Mouse (Mus musculus): ENCODE data around the gene Pa2g4. TPM values are rescaled to one million over a fixed set of nuclear protein-coding genes. Genes with fewer than 3 reads are reported as not detected.
"Not testable (repeated sequence)": the region's sequence is repeated elsewhere in the genome, so short reads cannot be mapped to it uniquely, and the experiment has no call there.

The Pa2g4 gene
- total RNA-seq (2015): 504 and 526 TPM in 2 replicates
- total RNA-seq (2017): 351 and 437 TPM in 2 replicates

DNA sequence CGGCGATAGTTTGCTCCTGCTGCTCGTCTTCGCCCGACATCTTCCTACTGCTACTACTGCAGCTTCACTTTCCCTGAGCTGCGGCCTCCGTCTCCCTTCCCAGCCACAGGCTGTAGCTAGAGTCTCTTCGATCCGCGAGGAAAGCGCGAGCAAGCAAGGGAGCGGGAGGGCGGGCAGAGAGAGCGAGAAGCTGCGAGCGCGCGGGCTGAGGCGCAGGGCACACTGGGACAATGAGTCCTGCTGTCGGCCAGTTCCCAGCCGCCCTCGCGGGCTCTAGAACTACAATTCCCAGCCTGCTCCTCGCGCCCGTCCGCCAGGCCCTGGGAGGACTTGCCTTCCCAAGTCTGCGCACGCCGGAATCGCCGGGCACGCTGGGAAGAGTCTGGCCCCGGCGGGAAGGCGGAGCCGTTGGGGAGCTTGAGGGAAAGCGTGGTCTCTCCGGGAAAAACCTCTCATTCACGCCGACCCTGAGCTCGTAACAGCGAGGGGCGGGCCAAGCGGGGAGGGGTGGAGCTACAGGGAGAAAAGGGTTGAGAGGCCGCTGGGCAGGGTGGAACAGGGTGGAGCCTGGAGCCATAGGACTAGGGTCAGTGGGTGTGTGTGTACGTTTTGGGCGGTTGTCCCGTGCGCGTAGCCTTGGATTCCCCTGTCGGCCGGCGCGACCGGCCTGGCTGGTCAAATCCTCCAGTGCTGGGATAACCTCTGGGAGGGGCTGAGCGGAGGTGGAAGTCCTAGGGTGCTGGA lies at the start of gene Pa2g4:
Pa2g4 (minus strand) TSS at position 200 of the 744 bp plus-strand sequence.
- ATAC-seq (replicated peaks; ENCODE audit: poor library complexity): peak; percentile 82

DNA sequence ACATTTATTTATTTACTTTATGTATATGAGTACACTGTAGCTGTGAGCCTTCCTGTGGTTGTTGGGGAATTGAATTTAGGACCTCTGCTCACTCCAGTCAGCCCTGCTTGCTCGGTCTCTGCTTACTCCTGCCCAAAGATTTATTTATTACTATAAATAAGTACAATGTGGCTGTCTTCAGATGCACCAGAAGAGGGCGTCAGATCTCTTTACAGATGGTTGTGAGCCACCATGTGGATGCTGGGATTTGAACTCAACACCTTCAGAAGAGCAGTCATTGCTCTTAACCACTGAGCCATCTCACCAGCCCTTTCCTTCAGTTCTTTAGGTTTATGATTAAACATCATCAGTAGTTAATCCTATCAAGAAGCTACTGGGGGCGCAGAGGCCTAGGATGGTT lies 49.1 kb upstream of the Pa2g4 start:
- ATAC-seq (replicated peaks; ENCODE audit: poor library complexity): no peak

DNA sequence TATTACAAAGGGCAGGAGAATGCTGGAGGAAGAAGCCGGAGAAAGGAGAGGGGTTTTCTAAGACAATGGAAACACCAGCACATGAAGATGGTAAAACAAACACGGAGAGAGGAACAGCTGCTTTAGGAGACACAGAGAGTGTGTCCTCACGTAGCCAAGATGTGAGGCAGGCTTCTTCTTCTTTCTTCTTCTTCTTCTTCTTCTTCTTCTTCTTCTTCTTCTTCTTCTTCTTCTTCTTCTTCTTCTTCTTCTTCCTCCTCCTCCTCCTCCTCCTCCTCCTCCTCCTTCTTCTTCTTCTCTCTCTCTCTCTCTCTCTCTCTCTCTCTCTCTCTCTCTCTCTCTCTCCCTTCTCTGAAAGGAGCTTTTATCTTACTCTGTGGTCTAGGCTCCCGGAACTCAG lies 48.0 kb upstream of the Pa2g4 start:
- ATAC-seq (replicated peaks; ENCODE audit: poor library complexity): not testable (repeated sequence)

DNA sequence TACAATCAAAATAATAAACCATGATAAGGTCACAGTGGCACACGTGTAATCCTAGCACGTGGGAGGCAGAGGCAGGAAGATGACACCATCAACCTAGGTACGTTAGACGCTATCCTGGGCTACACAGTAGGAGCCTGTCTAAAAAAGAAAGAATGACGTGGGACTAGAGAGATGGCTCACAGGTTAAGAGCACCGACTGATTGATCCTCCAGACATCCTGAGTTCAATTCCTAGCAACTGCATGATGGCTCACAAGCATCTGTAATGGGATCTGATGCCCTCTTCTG lies 47.3 kb upstream of the Pa2g4 start:
- peak; percentile 36 for ATAC-seq (replicated peaks; ENCODE audit: poor library complexity)

DNA sequence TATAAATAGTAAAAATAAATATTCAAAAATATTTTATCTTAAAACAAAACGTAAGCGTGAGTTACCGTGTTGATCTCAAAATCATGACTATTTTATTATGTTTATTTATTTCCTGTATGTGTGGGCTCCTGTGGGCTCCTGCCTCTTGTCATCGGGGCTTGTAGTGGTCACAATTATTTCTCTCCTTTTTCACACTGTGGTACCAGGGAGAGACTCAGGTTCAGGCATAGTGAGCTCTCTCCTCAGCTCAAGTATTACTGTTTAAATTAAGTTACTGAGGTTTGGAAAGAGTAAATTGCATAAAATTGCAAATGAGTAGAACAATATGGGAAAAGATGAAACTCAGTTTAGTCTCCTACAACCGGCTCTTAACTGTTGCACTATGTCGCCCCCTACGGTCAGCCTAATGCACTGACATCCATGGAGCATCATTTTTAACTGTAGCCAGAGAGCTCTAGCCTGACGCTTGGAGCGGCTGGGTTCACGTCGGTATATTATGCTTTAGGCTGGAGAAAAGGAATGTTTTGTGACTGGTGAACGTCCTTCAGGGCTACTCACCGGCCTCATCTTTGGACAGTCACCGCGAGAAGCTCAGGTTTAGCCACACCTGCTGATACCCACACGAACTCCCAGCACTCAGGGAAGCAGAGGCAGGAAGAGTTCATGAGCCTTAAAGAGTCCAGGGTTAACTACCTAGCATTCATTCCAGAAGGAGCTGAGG lies 46.8 kb upstream of the Pa2g4 start:
- peak; percentile 99 for ATAC-seq (replicated peaks; ENCODE audit: poor library complexity)

DNA sequence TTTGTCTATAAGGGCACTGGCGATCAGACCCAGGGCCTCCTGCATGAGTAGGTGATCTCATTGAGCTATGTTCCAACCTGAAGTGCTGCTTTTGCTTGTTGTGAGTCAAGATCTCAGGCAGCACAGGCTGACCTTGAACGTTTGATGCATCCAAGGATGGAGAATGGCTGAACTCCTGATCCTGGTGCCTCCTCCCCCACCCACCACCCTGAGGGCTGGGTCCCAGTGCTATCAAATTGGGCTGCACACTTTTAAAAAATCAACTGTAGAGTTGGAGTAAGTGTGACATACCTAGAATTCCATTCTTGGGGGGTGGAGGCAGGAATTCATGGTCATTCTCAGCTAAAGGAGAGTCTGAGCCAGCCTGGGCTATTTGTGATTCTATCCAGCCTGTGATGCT lies 40.7 kb upstream of the Pa2g4 start:
- no peak for ATAC-seq (replicated peaks; ENCODE audit: poor library complexity)

DNA sequence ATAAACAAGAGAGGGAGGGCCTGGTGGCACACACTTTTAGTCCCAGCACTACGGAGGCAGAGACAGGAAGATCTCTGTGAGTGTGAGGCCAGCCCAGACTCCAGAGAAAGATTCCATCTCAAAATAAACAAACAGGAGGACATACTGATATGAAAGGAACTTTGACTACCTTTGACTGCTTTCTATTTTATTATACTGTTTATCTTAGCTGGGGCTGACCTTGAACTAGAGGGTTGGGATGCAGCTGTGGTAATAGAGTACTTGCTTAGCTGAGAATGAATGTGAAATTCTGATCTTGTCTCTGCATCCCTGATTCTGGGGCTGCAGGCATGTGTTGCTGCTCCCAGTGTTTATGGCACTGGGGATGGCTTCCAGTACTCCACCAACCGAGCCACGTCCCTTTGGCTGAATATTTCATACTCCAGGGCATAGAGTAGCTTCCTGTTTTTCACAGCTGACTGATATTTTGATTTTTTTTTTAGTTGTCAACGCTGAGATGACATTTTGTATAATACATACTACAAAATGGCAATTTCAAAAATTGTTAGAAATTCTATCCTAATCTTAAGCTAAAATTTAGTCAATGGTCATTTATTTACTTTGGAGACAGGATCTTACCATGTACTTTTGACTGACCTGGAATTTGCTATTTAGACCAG lies 36.8 kb upstream of the Pa2g4 start:
- peak; percentile 29; the same call in 1 of the 2 replicates for ATAC-seq (replicated peaks; ENCODE audit: poor library complexity)

DNA sequence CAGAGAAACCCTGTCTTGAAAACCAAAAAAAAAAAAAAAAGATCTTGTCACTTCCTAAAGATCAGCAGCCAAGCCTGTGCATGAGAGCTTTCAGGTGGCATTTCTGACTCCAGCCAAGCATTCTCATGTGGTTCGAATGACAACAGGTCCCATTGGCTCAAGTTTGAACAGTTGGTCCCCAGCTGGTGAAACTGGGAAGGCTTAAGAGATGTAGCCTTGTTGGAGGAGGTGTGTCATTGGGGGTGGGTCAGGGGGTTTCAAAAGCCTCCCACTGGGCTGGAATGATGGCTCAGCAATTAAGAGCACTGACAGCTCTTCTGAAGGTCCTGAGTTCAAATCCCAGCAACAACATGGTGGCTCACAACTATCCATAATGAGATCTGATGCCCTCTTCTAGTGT lies 35.7 kb upstream of the Pa2g4 start:
- no peak for ATAC-seq (replicated peaks; ENCODE audit: poor library complexity)

DNA sequence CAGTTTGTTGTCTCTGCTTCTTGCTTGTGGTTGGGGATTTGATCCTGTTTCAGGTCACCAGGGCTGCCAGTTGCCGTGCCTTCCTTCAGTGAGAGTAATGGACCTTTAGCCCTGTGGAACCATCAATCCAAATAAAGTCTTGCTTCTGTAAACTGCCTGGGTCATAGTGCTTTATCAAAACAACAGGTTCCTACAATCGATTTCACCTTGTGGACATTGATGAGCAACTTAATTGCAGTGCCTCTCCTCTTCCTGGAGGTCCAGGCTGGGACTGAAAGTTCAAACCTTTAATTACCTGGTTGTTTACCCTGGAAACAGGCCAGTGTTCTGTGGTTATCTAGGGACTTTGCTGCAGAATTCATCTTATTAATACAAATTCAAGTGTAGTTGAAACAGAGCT lies 32.7 kb upstream of the Pa2g4 start:
- ATAC-seq (replicated peaks; ENCODE audit: poor library complexity): no peak

DNA sequence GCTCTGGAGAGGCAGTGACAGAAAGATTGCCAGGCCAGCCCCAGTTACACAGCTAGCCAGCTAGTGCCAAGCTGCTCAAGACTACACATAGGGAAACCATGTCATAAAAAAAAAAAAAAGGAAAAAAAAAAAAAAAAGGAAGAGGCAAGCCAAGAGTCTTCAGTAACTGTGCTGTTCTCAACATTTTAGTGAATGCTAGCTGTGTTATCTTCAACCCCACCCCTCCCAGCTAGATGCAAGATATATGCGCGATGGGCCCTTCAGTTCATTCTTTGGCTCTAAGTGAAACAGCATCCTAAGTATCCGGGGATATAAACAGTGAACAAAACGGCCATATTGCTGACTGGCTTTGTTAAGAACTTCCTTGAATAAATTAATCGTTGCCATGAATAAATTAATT lies 27.0 kb upstream of the Pa2g4 start:
- no peak for ATAC-seq (replicated peaks; ENCODE audit: poor library complexity)

DNA sequence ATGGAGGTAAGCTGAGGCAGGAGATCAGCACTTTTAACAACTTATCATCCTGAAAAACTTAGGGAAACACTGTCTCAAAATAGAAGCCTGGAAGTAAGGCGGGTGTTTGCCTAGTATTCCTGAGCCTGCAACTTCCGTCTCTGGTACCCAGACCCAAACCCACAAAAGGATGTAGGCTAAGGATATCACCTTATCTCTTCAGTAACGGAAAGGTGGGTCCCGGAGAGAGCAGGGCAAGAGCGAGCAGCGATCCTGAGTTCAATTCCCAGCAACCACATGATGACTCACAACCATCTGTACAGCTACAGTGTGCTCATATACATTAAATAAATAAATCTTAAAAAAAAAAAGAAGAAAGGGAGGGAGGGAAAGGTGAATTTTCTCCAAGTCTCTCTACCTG lies 25.6 kb upstream of the Pa2g4 start:
- ATAC-seq (replicated peaks; ENCODE audit: poor library complexity): no peak

DNA sequence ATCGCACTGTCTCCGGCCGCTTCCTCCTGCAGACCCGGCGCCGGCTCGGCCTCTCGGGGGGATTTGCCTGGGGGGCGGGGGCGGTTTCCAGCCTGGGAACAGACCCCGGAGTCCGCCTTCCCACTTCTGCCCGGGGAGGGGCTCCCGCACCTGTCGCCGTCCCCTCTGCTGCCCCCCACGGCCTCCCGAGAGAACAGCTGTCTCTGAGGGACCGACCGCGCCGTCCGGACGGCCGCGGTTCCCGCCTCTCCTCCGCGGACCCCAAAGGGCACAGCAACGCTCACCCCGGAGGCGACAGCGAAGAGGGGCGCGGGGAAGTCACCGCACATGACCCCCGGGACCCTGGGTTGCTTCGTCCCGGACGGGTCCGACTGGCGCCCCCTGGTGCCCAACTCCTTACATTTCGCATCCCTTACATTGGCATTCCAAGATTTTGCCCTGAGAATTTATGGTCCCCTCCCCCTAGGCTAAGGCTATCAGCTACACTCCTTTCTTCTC lies 24.5 kb upstream of the Pa2g4 start:
- ATAC-seq (replicated peaks; ENCODE audit: poor library complexity): peak; percentile 47

DNA sequence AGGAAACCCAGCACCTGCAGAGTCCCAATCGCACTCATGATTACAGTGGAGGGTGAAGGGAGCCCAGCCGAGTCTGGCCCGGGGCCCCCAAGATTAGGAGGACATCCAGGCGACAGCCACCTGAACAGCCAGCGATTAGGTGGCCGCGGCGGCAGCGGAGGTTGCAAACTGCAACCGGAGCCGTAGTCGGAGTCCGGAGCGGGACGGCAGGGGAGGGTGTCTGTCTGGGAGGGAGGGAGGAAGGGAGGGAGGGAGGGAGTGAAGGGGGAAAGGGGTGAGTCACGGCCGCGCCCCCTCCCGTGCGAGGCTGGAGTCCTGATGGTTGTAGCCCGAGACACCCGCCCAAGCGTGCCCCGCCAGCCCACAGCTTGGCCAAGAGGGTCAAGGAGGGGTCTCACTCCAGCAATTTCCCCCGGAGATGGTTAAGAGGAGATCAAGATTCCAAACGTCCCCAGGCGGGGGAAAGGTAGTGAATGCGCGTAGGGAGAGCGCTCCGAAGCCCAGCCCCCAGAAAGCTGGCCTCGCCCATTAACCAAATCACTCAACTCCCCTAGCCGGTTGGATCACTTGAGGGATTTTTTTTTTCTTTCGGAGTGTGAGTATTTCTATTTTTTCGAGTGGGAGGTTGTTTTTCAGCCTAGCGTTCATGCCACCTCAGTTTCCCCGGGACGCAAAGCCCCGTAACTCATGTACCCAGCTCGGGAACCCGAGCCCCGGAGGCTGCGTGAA lies 23.8 kb upstream of the Pa2g4 start, which contains the start of gene Erbb3:
Erbb3 (minus strand) TSS at position 189 of the 729 bp plus-strand sequence.
- ATAC-seq (replicated peaks; ENCODE audit: poor library complexity): peak; percentile 40

DNA sequence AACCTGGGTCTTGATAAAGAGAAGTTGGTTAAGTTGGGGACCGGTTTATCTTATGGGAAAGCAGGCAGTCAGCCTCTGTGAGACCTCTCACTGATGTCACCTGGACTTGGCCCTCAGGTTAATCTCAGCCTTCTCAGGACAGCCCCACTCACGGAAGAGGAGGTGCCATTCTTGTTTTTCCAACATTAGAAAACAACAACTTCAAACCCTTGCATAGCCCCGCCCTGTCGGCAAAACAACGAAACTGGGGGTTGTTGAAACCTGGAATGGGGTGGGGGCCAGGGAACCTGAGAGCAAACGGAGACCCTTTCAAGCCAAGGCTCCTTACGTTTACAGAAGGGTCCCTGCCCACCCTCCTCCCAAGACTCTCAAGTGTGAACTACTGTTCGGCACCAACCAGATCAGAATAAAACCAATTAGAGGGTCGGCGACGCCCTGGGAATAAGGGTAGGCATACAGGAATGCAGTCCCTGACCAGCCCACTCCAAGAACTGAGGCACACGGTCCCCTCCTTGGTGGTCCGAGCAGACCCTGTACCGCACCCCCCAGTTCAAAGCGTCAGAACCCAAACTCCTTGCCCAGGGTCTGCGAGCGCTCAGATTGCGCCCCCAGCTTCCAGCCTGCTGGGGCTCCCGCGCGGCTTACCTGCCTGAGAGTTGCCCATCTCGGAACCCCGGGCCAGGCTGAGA lies 23.1 kb upstream of the Pa2g4 start:
- ATAC-seq (replicated peaks; ENCODE audit: poor library complexity): no peak; the same call in 1 of the 2 replicates

DNA sequence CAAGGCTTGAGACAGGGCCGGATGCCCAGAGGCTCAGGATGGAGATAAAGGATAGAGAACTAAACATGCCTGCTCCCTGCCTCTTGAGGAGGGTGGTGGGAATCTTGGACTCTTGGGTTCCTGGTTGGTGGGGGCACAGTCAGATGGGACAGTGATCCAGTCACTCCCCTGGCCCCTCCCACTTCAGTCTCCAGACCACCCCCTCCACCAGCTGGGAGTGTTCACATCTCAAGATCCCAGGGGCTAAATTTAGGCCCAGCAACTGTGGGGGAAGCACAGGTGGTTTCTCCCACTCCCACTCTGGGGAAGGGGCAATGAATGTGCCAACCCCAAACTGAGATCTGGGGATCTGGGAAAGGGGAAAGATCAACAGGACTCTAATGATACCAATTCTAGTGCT lies 22.3 kb upstream of the Pa2g4 start:
- ATAC-seq (replicated peaks; ENCODE audit: poor library complexity): no peak

DNA sequence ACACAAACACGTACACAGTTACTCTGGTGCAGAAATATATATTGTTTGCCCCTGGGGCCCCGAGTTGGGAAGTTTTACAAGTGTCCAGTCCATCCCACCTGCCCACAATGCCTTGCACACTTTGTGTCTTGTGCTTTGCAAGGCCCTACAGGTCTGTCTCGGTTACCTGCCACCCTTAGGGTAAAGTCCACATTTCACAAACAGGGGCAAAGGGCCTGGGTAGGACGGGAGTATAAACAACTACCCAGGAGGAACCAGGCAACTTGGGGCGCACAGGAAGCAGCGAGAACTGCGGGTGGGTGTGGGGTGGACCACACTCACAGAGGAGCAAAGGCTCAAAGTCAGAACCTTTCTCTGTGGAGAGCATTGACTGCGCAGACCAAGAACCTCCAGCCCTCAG lies 21.9 kb upstream of the Pa2g4 start:
- ATAC-seq (replicated peaks; ENCODE audit: poor library complexity): no peak

DNA sequence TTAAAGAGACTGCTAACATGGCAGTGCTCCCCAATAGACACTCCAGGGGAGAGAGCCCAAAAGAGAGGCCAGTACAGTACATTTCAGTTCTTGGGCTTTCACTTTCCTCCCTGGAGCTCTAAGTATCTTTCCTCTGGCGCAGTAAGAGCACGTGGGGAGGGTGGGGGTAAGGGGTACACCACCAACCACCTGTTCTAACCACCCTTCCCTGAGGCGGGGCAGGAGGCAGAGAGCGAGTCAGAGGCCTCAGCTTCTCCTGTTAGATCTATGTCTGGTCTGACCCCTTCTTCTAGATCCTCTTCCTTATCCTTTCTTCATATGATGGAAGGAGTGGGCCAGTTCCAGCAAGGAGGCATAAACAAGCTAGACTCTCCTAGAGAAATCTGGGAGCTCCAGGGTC lies 21.3 kb upstream of the Pa2g4 start:
- ATAC-seq (replicated peaks; ENCODE audit: poor library complexity): no peak

DNA sequence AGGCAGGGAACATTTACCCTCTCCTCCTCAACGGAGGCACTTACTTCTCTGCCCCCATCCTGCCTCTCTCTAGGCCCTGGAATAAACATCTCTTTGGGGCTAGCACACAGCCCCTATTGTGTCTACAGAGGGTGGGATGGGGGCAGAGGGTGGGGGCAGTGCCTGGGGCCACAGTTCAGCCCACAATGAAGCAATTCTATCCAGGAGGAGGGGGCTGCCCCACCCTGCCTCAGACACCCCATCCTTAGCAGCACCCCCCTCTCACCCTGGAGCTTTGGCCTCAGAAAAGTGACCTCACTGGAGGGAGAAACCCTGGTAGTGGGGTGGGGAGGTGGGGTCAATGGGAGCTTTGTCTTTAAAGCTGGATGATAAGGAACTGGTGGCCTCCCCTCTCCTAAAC lies 20.8 kb upstream of the Pa2g4 start:
- ATAC-seq (replicated peaks; ENCODE audit: poor library complexity): no peak

DNA sequence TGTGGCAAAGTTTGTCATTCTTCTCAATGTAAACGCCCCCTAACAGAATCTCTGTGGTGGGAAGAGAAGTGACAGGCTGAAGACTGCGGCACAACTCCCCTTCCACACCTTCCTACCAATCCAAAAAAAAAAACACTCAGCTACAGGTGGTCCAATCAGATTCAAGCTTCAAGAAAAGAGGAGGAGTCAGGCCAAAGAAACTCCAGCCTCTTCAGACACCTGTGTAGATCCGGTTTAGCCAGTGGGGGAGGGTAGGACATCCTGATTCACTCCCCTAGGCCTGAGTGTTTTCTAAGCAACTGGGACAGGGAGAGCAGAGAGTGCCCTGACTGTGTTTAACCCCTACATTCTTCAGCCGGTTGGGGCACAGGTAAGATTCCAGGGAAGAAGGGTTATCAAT lies 18.6 kb upstream of the Pa2g4 start:
- ATAC-seq (replicated peaks; ENCODE audit: poor library complexity): no peak

DNA sequence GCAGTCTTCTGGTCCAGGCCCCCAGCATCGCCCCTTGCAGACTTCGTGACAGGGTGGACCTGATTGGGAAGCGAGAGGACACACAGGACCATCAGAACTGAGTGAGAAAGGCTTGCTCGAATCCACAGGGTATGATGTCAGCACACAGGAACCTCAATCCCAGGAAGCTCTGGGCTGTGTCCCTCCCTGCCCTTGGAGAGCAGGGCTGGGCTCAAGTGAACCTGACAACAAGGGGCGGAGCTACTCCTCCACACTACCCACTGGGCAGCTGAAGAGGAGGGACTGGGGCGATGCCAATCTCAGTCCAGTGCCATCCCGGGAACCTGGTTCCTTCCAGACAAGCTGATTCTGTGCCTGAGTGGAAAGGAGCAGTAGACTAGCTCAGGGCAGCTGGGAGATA lies 17.9 kb upstream of the Pa2g4 start:
- no peak; the same call in 1 of the 2 replicates for ATAC-seq (replicated peaks; ENCODE audit: poor library complexity)

DNA sequence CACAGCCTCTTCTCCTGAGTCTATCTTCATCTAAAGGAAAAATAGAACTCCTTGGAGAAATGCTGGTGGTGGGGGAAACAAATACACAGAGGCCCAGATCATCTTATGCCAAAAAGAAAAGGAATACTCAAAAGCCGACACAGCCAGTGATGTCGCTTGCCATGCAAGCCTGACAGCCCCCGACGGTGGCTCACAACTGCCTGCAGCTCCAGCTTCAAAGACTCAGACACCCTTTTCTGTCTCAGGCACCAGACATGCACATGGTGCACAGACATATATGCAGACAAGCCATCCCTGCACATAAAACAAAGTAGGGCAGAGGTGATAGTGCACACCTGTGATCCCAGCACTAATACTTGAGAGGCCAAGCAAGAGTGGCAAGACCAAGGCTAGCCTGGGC lies 13.9 kb upstream of the Pa2g4 start:
- ATAC-seq (replicated peaks; ENCODE audit: poor library complexity): no peak

Data from megakaryocyte progenitor cell, adult 5-6 weeks (primary cell).